Mouse (Mus musculus): ENCODE measurements at regions not wholly inside any gene's neighbourhood (a gene's known extent, or its start where the extent isn't known, plus 50 kb on each side); places are given as distances from the start of the nearest gene placed in this dataset.
A peak's percentile ranks its signal among the peaks of the same experiment; 100 is the strongest.

DNA sequence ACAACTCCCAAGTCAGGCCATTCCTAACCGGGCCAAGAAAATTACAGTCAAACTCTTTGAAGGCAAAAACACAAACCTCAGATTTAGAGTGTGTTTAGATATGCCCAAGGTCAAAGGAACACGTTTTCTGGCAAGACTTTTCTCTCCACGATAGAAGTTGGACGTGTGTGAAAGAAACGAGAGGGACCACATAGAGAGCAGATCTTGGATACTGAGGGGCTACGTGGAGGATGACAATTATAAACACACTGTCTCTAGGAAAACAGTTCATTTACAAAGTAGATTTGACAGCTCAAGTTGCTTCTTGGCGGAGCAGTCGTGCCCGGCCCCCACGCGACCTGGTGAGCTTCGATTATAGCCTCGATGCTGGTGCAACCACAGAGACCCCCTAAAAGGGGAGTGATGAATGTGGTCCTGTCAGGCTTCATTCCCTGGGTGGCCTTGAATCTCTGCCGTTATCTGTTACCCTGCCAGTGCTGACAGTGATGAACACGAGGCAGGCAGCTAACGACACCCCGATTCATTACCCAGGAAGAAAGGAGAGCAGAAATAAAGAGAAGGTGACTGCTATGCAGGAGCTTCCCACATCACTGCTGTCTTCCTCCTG, 187.4 kb upstream of the Noct start:
- ATAC-seq (replicated peaks; ENCODE audit: low FRiP score, low read depth) = no peak

DNA sequence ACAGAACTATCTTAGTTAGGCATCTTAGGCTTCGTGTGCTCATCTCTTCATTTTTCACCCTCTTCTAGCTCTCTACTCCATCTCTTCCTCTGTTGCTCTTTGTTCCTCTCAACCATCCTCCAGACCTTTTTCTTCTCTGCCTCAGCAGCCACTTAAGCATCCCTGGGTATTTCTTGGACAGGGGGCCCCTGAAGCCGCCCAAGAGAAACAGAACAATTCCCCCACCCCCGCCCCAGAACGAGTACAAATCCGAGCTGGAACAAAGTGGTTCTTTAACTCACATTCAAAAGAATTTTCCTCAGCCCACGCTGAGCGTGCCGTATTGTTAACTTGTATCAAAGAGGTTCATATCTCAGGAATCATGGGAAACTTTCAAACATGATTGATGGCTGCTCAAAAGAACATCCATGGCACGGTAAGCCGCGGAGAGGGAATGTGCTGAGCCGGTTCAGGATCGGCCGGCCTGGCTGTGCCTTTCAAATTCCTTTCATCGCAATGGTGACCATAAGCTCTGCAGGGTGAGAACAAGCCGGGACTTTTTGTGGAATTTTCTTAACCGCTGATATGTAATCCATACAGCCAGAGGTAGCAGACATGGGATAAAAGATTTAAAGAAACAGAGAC, 181.9 kb upstream of the Noct start:
- Histone ChIP-seq H3K4me3 (replicated peaks; ENCODE audit: low read depth, low read length) (no peak overlapping the region), H3K27ac (no peak overlapping the region), H3K4me2 (ENCODE audit: low read length) (no peak overlapping the region), H3K9me3 (replicated peaks; ENCODE audit: low read length) (no peaks in the 10 kb centered on the region), H3K4me1 (replicated peaks; ENCODE audit: insufficient read depth, low read length) (no peaks in the 10 kb centered on the region), H3K27me3 (ENCODE audit: insufficient read depth, low read length) (no peaks in the 10 kb centered on the region), H3K9ac (ENCODE audit: low read depth, low read length) (no peak overlapping the region), H3K36me3 (ENCODE audit: insufficient read depth, low read length) (no peaks in the 10 kb centered on the region)
- ATAC-seq (replicated peaks; ENCODE audit: low FRiP score, low read depth) = no peak
- no peak for TF ChIP-seq CTCF (IDR thresholded peaks at IDR 0.05; ENCODE audit: low read depth)
- WGBS = 65% methylated on average over 17 of the region's 17 CpGs
- DNase-seq (ENCODE audit: low spot score) = no peak

More for the DNA sequence above, 187.4 kb upstream of the Noct start:
- Histone ChIP-seq H3K9me3 (replicated peaks; ENCODE audit: low read length) (no peaks in the 10 kb centered on the region), H3K4me1 (replicated peaks; ENCODE audit: insufficient read depth, low read length) (no peaks in the 10 kb centered on the region), H3K4me3 (replicated peaks; ENCODE audit: low read depth, low read length) (no peak overlapping the region), H3K27ac (no peak overlapping the region), H3K36me3 (ENCODE audit: insufficient read depth, low read length) (no peaks in the 10 kb centered on the region), H3K9ac (ENCODE audit: low read depth, low read length) (no peak overlapping the region), H3K27me3 (ENCODE audit: insufficient read depth, low read length) (no peaks in the 10 kb centered on the region), H3K4me2 (ENCODE audit: low read length) (no peak overlapping the region)
- no peak for TF ChIP-seq CTCF (IDR thresholded peaks at IDR 0.05; ENCODE audit: low read depth)
- 25% methylated on average over 17 of the region's 17 CpGs for WGBS
- no peak for DNase-seq (ENCODE audit: low spot score)

DNA sequence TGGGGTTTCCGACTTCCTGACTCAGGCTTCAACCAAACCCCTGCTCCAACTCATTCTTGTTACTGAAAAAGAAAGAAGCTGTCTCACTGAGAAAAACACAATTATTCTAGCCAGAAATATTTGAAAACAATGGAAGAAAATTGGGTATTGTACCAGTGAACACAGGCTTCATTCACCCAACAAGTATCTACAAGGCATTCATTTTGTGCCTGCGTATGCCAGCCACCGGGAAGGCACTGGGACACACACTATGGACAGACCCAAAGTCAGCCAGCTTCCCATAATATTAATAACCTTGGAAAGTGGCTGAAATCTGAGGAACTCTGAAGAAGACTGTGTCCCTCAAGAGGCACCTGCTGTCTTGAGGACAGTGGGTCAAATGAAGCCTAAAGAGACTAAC, 175.5 kb upstream of the Noct start:
- TF ChIP-seq CTCF (IDR thresholded peaks at IDR 0.05; ENCODE audit: low read depth) = no peak
- no peaks in the 10 kb centered on the region for H3K36me3 ChIP-seq (ENCODE audit: insufficient read depth, low read length)
- no peak overlapping the region for H3K4me2 ChIP-seq (ENCODE audit: low read length)
- ATAC-seq (replicated peaks; ENCODE audit: low FRiP score, low read depth) = no peak
- H3K9me3 ChIP-seq (replicated peaks; ENCODE audit: low read length) = no peaks in the 10 kb centered on the region
- no peak overlapping the region for H3K9ac ChIP-seq (ENCODE audit: low read depth, low read length)
- H3K27me3 ChIP-seq (ENCODE audit: insufficient read depth, low read length) = no peaks in the 10 kb centered on the region
- DNase-seq (ENCODE audit: low spot score) = no peak
- no peaks in the 10 kb centered on the region for H3K4me1 ChIP-seq (replicated peaks; ENCODE audit: insufficient read depth, low read length)
- WGBS = 100% methylated on average over 3 of the region's 3 CpGs
- no peak overlapping the region for H3K4me3 ChIP-seq (replicated peaks; ENCODE audit: low read depth, low read length)
- H3K27ac ChIP-seq = no peak overlapping the region

DNA sequence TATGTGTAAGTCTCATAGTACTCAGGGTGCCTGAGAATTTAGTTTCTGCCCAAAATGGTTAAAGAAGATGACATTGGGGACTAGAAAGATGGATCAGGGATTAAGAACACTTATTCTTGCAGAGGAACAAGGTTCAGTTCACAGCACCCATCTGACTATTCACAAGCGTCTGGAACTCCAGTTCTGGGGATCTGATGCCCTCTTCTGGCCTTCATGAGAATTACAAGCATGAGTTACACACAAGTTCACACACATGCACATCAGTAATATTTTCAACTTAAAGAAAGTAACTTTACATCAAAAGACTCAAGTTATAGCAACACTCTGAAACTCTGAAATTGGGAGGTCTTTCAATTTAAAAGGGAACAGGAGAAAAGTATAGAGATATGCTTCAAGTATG, 174.1 kb upstream of the Noct start:
- Histone ChIP-seq H3K27me3 (ENCODE audit: insufficient read depth, low read length) (no peaks in the 10 kb centered on the region), H3K36me3 (ENCODE audit: insufficient read depth, low read length) (no peaks in the 10 kb centered on the region), H3K27ac (no peak overlapping the region), H3K4me2 (ENCODE audit: low read length) (no peak overlapping the region), H3K9ac (ENCODE audit: low read depth, low read length) (no peak overlapping the region), H3K4me1 (replicated peaks; ENCODE audit: insufficient read depth, low read length) (no peaks in the 10 kb centered on the region), H3K4me3 (replicated peaks; ENCODE audit: low read depth, low read length) (no peak overlapping the region), H3K9me3 (replicated peaks; ENCODE audit: low read length) (no peaks in the 10 kb centered on the region)
- no peak for TF ChIP-seq CTCF (IDR thresholded peaks at IDR 0.05; ENCODE audit: low read depth)
- ATAC-seq (replicated peaks; ENCODE audit: low FRiP score, low read depth) = no peak
- no peak for DNase-seq (ENCODE audit: low spot score)
- 97% methylated on average over 1 of the region's 1 CpGs for WGBS

DNA sequence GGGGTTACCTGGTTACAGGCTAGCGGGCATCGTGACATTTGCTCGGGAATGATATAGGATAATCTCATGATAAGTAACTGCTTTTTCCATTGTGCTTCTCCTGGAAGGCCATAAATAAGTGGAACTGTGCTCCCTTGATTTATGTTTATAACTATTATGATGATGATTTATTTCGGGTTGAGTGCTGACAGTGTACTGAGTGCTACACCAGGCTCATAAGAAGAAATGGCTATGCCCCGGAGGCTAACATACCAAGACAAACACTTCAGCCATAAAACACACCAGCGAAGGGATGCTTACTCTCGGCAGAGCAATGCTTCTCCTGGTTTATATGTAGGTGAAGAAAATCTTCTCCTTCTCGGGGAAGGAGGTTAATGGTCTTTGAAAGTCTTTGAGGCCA, 169.2 kb upstream of the Noct start:
- Histone ChIP-seq H3K9me3 (replicated peaks; ENCODE audit: low read length) (no peaks in the 10 kb centered on the region), H3K36me3 (ENCODE audit: insufficient read depth, low read length) (no peaks in the 10 kb centered on the region), H3K4me1 (replicated peaks; ENCODE audit: insufficient read depth, low read length) (no peaks in the 10 kb centered on the region), H3K4me2 (ENCODE audit: low read length) (no peak overlapping the region), H3K4me3 (replicated peaks; ENCODE audit: low read depth, low read length) (no peak overlapping the region), H3K27me3 (ENCODE audit: insufficient read depth, low read length) (no peaks in the 10 kb centered on the region), H3K9ac (ENCODE audit: low read depth, low read length) (no peak overlapping the region), H3K27ac (no peak overlapping the region)
- ATAC-seq (replicated peaks; ENCODE audit: low FRiP score, low read depth) (no peak), DNase-seq (ENCODE audit: low spot score) (no peak)
- WGBS = 43% methylated on average over 8 of the region's 8 CpGs
- no peak for TF ChIP-seq CTCF (IDR thresholded peaks at IDR 0.05; ENCODE audit: low read depth)

DNA sequence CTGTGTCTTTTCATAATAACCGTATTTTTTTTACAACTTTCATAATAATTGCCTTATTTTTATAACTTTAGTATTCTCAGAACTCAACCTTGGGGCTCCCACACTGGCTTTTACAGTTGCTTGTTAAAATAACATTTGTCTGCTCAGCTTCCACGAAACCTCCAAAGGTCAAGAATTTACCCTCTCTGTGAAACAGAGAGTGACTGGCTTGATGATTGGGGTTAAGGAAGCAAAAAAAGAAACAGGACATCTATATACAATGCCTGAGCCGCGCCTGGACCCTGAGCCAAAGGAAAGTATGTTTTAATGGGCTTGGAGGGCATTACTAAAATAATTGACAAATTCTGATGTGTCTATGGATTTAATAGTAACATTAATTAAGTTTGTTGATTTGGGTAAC, 160.0 kb upstream of the Noct start:
- peaks cover 4% of the 10 kb centered on the region for H3K4me1 ChIP-seq (replicated peaks; ENCODE audit: insufficient read depth, low read length)
- H3K36me3 ChIP-seq (ENCODE audit: insufficient read depth, low read length) = no peaks in the 10 kb centered on the region
- ATAC-seq (replicated peaks; ENCODE audit: low FRiP score, low read depth) (no peak), DNase-seq (ENCODE audit: low spot score) (peak; percentile 89)
- H3K9ac ChIP-seq (ENCODE audit: low read depth, low read length) = no peak overlapping the region
- WGBS = 19% methylated on average over 4 of the region's 4 CpGs
- H3K4me2 ChIP-seq (ENCODE audit: low read length) = no peak overlapping the region
- TF ChIP-seq CTCF (IDR thresholded peaks at IDR 0.05; ENCODE audit: low read depth) = no peak
- no peaks in the 10 kb centered on the region; the same call in 1 of the 2 replicates for H3K9me3 ChIP-seq (replicated peaks; ENCODE audit: low read length)
- H3K4me3 ChIP-seq (replicated peaks; ENCODE audit: low read depth, low read length) = no peak overlapping the region
- H3K27me3 ChIP-seq (ENCODE audit: insufficient read depth, low read length) = no peaks in the 10 kb centered on the region
- no peak overlapping the region for H3K27ac ChIP-seq
